Mouse (Mus musculus) megakaryocyte, adult 5-6 weeks (primary cell): Measurements from ENCODE around the gene Vmn1r232. TPM values are rescaled to one million over a fixed set of nuclear protein-coding genes. Genes with fewer than 3 reads are reported as not detected.

Experiments used
- ATAC-seq: 2 replicates; pipeline ENCODE4 v1.8.0; 2016; ENCODE audit warnings: mild to moderate bottlenecking, inconsistent platforms; ENCODE audit not compliant: poor library complexity, severe bottlenecking
- total RNA-seq, 2 experiments: library from RNA; stranded (forward) in 1 of 2; stranded (reverse) in 1 of 2; fragments of 153-499, 151-499 nt in 1 of 2; fragments of 221-1000, 200-1000 nt in 1 of 2; gene quantifications; 2 replicates each; pipeline versions ENCODE4 v1.2.3 to v1.2.4; 2015 to 2017

Gene Vmn1r232
- not detected in 2 replicates for total RNA-seq (2015)
- not detected in 2 replicates for total RNA-seq (2017)

DNA sequence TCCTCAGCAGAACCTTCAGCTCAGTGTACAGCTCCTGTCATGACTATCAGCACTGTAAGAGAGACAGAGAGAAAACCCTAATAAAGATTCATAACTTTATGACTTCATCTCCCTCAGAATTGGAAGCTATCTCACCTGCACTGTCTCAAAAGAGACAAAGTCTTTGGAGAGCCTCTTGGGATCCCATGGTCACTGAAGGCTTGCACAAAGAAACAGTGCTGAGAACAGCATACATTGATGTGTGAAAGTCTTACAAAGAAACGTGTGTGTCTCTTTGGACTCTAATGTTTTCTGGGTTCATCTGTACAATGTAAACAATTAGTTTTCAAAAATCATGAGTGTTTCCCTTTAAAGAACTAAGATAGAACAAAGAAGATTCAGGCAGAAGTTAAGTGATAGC is at the start of gene Vmn1r232:
Vmn1r232 (minus strand) TSS at position 101 of the 400 bp plus-strand sequence.
- ATAC-seq: no peak

DNA sequence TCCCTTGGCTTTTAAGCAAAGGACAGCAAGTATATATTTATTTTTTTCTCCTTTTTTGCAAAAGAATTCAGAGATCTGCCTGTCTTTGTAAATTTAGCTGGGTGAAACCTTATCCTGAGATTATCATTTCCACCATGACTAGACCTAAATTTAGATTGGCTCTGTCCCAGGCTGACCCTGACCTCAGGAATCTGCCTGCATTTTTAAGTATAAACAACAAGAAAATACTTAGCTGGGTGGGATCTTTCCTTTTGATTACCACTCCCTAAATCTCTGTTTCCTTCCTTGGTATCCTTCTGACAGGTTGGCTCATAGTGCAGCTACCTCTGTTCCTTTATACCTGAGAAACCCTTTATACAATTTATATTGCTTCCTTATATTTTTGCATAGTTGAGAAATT is 47.2 kb upstream of the Vmn1r232 start:
- ATAC-seq: no peak

GRCm38 (mm10) chr17:20965421-20965820 is 45.9 kb upstream of the Vmn1r232 start:
- ATAC-seq: no peak

DNA sequence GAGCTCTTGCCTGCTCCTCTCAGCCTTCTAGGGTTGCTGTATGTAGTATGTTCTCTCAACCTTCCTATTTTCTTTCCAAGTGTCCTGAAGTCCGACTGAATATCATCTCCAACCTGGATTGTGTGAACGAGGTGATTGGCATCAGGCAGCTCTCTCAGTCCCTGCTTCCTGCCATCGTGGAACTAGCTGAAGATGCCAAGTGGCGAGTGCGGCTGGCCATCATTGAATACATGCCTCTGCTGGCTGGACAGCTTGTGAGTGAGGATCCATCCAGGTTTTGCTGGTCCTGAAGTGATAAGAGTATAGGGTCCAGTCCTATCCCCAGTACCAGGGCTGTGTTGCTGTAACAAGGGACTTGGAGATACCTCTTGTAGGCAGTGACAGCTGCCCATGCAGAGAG is 40.9 kb upstream of the Vmn1r232 start:
- no peak for ATAC-seq

- no peak for ATAC-seq
Measured at GRCm38 (mm10) chr17:20946636-20947035, 27.1 kb upstream of the Vmn1r232 start.

GRCm38 (mm10) chr17:20946026-20946565 is 26.6 kb upstream of the Vmn1r232 start:
- ATAC-seq: no peak

- peak; percentile 83 for ATAC-seq
Measured at GRCm38 (mm10) chr17:20944985-20945891, 25.7 kb upstream of the Vmn1r232 start, which contains the start of gene Ppp2r1a. TSS of gene Ppp2r1a (plus strand) at chr17:20945311.

DNA sequence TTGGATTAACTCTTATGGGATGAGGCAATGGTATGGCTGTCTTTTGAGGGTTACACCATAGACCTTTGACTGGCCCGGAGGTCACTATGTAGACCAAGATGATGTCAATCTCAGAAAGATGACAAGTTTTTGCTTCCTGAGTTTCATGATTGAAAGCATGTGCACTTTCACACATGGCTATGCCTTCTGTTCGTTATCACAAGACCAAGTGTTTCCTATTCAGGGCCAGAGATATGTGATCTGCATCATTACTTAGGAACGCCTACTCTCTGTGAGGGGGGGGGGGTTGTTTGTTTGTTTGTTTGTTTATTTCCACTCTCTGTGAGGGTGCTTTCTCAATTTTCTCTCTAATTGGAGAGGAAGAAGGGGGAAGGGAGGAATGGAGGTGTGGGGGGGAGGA is 24.7 kb upstream of the Vmn1r232 start:
- no peak for ATAC-seq

GRCm38 (mm10) chr17:20904991-20905390 is 14.5 kb downstream of the Vmn1r232 start, which contains the start of gene Vmn1r231:
TSS of gene Vmn1r231 (minus strand) at chr17:20905091.
- ATAC-seq: no peak

Other genes with a start within 250 kb of the Vmn1r232 start
- not detected in 2 replicates for gene Vmn1r226, start 236.9 kb downstream of the Vmn1r232 start, total RNA-seq (2015)
- not detected in 2 replicates for gene Vmn1r226, start 236.9 kb downstream of the Vmn1r232 start, total RNA-seq (2017)
- gene Vmn1r227, start 189.9 kb downstream of the Vmn1r232 start, total RNA-seq (2015): not detected in 2 replicates
- gene Vmn1r227, start 189.9 kb downstream of the Vmn1r232 start, total RNA-seq (2017): not detected in 2 replicates
- gene Vmn1r228, start 133.6 kb downstream of the Vmn1r232 start, total RNA-seq (2015): not detected in 2 replicates
- gene Vmn1r228, start 133.6 kb downstream of the Vmn1r232 start, total RNA-seq (2017): not detected in 2 replicates
- not detected in 2 replicates for gene Vmn1r229, start 108.2 kb downstream of the Vmn1r232 start, total RNA-seq (2015)
- gene Vmn1r229, start 108.2 kb downstream of the Vmn1r232 start, total RNA-seq (2017): not detected in 2 replicates
- gene Vmn1r230, start 79.3 kb downstream of the Vmn1r232 start, total RNA-seq (2015): not detected in 2 replicates
- not detected in 2 replicates for gene Vmn1r230, start 79.3 kb downstream of the Vmn1r232 start, total RNA-seq (2017)
- gene Vmn1r231, start 14.6 kb downstream of the Vmn1r232 start, total RNA-seq (2015): not detected in 2 replicates
- gene Vmn1r231, start 14.6 kb downstream of the Vmn1r232 start, total RNA-seq (2017): not detected in 2 replicates
- 240 and 300 TPM in 2 replicates for gene Ppp2r1a, start 25.6 kb upstream of the Vmn1r232 start, total RNA-seq (2015)
- 141 and 143 TPM in 2 replicates for gene Ppp2r1a, start 25.6 kb upstream of the Vmn1r232 start, total RNA-seq (2017)
- gene Vmn1r233, start 76.8 kb upstream of the Vmn1r232 start, total RNA-seq (2015): not detected in 2 replicates
- gene Vmn1r233, start 76.8 kb upstream of the Vmn1r232 start, total RNA-seq (2017): not detected in 2 replicates
- 12.4 and 14.3 TPM in 2 replicates for gene Zfp160, start 89.2 kb upstream of the Vmn1r232 start, total RNA-seq (2015)
- 15.3 and 18.0 TPM in 2 replicates for gene Zfp160, start 89.2 kb upstream of the Vmn1r232 start, total RNA-seq (2017)